Mouse (Mus musculus) megakaryocyte, embryonic 14.5 days (primary cell): ENCODE measurements at regions not wholly inside any gene's neighbourhood (a gene's known extent, or its start where the extent isn't known, plus 50 kb on each side); places are given as distances from the start of the nearest gene placed in this dataset.

ENCODE experiments used
- H3K27me3 ChIP-seq: replicated peaks from 2 replicates; pipeline ENCODE3; 2012; ENCODE audit warnings: inconsistent platforms
- H3K36me3 ChIP-seq: replicated peaks from 2 replicates; pipeline ENCODE3; 2012; ENCODE audit warnings: low read length, inconsistent platforms, mixed read lengths
- H3K4me1 ChIP-seq: 2 replicates; pipeline ENCODE4 v1.6.1; 2012; ENCODE audit warnings: inconsistent platforms
- H3K4me3 ChIP-seq: replicated peaks from 2 replicates; pipeline ENCODE3; 2012; ENCODE audit warnings: moderate library complexity, mild to moderate bottlenecking, inconsistent platforms
- H3K9me3 ChIP-seq: 2 replicates; pipeline ENCODE4 v1.6.1; 2012; ENCODE audit warnings: inconsistent platforms
- FLI1 ChIP-seq: IDR thresholded peaks from 2 replicates; pipeline ENCODE4 v1.6.1; 2012; ENCODE audit warnings: low read length, inconsistent platforms, mixed read lengths
- GATA1 ChIP-seq: IDR thresholded peaks from 3 replicates; pipeline ENCODE4 v1.6.1; 2012; ENCODE audit warnings: mixed read lengths, low read length, inconsistent platforms, borderline replicate concordance

DNA sequence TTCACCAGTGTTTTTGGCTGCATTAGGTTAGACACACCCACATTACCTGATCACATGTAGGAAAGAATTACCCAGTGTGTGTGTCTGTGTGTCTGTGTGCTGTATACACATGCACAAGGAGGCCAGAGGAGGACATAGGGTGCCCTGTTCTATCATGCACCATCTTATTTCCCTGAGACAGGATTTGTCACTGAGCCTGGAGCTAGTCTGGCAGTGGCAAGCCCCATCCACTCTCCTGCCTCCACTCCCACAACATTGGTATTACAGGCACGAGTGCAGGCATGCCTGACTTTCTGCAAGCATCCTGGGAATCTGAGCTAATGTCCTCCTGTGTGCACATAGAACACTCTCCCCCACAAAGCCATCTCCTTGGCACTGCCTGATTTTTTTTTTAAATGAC, 162.1 kb upstream of the Cops8 start:
- no peak overlapping the region for H3K4me3 ChIP-seq
- no peaks in the 10 kb centered on the region for H3K36me3 ChIP-seq
- H3K27me3 ChIP-seq = peaks cover 4% of the 10 kb centered on the region
- no peak for TF ChIP-seq GATA1
- TF ChIP-seq FLI1 = no peak
- H3K4me1 ChIP-seq = no peaks in the 10 kb centered on the region
- H3K9me3 ChIP-seq = no peaks in the 10 kb centered on the region

DNA sequence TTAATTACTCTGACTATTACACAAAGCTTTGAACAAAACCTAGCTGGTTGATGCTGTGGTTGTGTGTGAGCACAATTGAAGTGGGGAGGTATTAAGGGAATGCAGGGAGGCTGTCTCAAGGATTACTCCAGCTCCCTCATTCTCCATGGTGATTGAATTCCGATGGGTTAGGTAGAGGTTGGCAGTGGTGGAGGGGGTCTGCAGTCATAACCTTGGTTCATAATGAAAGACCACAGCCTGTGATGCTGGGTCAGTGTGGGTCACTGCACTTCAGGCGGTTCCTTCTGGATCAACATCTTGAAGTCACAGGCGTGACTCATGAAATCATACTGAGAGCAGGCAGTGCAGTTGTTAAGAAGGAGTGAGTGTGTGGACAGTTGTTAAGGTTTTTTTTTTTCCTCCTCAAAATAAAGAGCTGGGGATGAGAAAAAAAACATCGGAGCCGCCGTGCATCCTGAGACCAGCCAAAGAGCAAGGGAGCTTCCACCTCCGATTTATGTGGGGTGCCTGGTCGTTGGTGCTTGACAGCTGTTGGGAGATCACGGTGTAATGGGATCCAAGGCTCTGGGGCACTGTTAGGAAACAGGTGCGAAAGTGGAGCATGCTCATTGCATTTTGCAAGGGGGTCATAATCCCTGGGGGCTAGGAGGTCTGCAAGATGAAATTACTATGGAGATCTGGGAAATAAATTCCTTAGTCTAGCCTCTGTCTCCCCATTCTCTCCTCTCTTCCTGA, 161.5 kb upstream of the Cops8 start:
- Histone ChIP-seq H3K4me3 (no peak overlapping the region), H3K4me1 (no peaks in the 10 kb centered on the region), H3K36me3 (no peaks in the 10 kb centered on the region), H3K9me3 (no peaks in the 10 kb centered on the region), H3K27me3 (peaks cover 4% of the 10 kb centered on the region)
- TF ChIP-seq FLI1 = no peak
- TF ChIP-seq GATA1 = no peak

GRCm38 (mm10) chr1:90442250-90443240, 160.2 kb upstream of the Cops8 start:
- no peaks in the 10 kb centered on the region for H3K9me3 ChIP-seq
- no peak for TF ChIP-seq FLI1
- TF ChIP-seq GATA1 = no peak

DNA sequence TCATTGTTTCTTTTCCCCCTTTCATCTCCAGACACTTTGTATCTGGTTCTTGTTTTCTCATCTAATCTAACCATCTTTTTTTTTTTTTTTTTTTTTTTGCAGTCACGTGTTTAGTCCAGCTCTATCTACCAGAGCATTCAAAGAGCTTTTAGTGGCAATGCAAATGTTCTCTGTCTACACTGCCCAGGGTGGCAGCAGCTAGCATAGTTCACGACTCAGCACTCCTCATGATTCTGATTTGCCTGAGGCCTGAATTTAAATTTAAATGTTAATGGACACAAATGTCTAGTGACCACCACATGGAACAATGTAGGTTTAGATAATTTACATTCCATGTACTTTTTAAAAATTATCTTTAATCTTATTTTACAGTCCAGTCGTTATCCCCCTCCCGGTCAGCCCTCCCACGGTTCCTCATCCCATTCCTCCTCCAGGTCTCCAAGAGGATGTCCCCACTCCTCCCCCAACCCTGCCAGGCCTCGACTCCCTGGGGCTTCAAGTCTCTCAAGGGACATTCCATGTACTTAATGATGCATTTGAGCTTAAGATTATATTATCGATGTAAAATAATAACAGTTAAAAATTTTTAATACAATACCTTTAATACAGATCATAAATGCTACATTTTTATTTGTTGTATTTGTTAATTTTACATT, 153.1 kb upstream of the Cops8 start:
- no peaks in the 10 kb centered on the region for H3K36me3 ChIP-seq
- no peak overlapping the region for H3K4me3 ChIP-seq
- H3K4me1 ChIP-seq = no peaks in the 10 kb centered on the region
- H3K27me3 ChIP-seq = peaks cover 3% of the 10 kb centered on the region
- TF ChIP-seq FLI1 (no peak), GATA1 (no peak)
- H3K9me3 ChIP-seq = no peaks in the 10 kb centered on the region

More at GRCm38 (mm10) chr1:90442250-90443240, 160.2 kb upstream of the Cops8 start:
- Histone ChIP-seq H3K27me3 (peaks cover 4% of the 10 kb centered on the region), H3K36me3 (no peaks in the 10 kb centered on the region), H3K4me3 (no peak overlapping the region), H3K4me1 (no peaks in the 10 kb centered on the region)

DNA sequence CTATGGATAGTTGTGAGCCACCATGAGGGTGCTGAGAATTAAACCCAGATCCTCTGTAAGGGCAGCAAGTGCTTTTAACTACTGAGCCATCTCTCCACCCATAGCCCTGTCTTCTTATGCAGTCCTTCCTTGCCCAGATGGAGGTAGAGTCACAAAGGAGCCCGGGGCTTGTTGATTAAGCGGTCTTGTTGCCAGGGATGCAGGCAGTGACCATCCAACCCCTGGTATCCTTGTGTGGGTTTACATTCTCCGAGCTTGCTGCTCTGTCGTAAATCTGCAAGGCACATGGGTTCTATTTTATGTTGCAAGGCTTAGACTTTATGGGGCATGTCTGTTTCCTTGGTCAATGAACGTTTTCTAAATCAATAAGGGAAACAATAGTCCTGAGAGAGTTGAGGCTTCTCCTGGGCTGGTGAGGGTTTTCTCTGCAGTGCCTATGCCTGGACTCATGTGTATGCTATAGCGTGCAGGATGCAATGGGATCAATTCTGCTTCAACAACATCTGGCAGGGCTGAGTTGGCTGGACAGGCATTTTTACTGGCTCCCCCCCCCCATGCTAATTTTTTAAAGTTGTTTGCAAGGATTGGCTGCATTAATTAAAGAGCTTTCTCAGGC, 150.7 kb upstream of the Cops8 start:
- Histone ChIP-seq H3K4me1 (no peaks in the 10 kb centered on the region), H3K36me3 (no peaks in the 10 kb centered on the region), H3K27me3 (peaks cover 3% of the 10 kb centered on the region), H3K4me3 (no peak overlapping the region), H3K9me3 (no peaks in the 10 kb centered on the region)
- no peak for TF ChIP-seq GATA1

DNA sequence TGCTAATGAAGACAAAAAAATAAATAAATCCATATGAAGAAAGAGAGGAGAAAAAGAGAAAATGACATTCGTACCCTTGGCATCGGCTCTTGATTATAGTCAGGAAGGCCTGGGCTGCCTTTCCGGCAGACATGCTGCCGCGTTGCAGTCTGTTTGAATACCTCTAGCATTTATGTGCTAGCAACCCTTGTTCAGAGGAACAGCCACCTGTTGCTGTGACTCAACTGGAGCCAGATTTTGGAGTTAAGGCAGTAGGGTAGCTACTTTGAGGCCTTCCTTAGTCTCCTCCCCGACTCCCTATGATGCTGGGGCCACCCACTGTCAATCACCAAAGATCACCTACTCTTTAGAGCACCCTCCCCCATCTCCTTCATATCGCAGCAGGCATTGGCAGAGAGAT, 148.5 kb upstream of the Cops8 start:
- TF ChIP-seq FLI1 = no peak
- TF ChIP-seq GATA1 = no peak

GRCm38 (mm10) chr1:90457396-90457795, 145.4 kb upstream of the Cops8 start:
- Histone ChIP-seq H3K27me3 (no peaks in the 10 kb centered on the region), H3K36me3 (no peaks in the 10 kb centered on the region), H3K9me3 (no peaks in the 10 kb centered on the region; the same call in 1 of the 2 replicates), H3K4me1 (no peaks in the 10 kb centered on the region), H3K4me3 (no peak overlapping the region)
- TF ChIP-seq FLI1 (no peak), GATA1 (no peak)

More for the DNA sequence above, 148.5 kb upstream of the Cops8 start:
- no peaks in the 10 kb centered on the region for H3K9me3 ChIP-seq
- H3K27me3 ChIP-seq = peaks cover 3% of the 10 kb centered on the region
- H3K36me3 ChIP-seq = no peaks in the 10 kb centered on the region
- H3K4me3 ChIP-seq = no peak overlapping the region
- no peaks in the 10 kb centered on the region for H3K4me1 ChIP-seq

DNA sequence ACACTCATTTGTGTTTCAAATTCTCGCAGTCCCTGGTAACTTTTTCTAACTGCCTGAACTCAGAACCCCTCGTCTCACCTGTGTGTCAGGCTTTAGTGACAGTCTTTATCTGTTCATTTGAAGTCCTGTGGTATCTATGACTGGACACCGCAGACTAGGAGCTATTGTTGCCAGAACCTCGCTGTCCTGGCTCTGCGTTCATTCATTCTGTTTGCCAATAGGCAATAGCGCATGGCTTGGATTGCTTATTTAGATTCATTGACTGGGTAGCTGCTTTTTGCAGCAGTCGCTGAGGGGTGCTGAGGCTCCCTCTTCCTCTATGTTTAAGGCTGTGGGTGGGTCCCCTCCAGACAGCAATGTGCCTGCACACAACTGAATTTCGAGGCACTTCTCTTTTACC, 144.6 kb upstream of the Cops8 start:
- H3K4me3 ChIP-seq = no peak overlapping the region
- no peaks in the 10 kb centered on the region for H3K4me1 ChIP-seq
- no peaks in the 10 kb centered on the region; the same call in 1 of the 2 replicates for H3K9me3 ChIP-seq
- TF ChIP-seq GATA1 (no peak), FLI1 (no peak)
- H3K27me3 ChIP-seq = no peaks in the 10 kb centered on the region
- no peaks in the 10 kb centered on the region for H3K36me3 ChIP-seq

DNA sequence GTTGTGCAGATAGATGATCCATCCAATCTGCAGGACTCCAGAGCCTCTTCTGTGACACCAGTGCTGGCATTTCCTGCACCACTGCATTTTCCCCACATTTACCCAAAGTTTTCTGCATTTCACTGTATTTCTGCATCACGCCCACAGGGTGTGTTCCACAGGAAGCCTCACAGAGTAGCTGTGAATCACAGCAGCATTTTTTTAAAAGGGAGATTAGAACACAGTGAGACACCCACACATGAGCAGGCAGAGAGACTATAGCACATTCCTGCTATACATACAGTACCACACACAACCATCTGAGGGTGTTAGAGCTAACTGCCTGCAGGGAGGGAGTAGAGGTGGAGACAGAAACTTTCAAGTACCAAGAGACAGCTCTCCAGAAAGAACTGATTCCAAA, 141.1 kb upstream of the Cops8 start:
- H3K36me3 ChIP-seq = no peaks in the 10 kb centered on the region
- H3K4me1 ChIP-seq = no peaks in the 10 kb centered on the region
- H3K9me3 ChIP-seq = peaks cover 3% of the 10 kb centered on the region; the same call in 1 of the 2 replicates
- TF ChIP-seq FLI1 = no peak
- no peak for TF ChIP-seq GATA1
- H3K27me3 ChIP-seq = no peaks in the 10 kb centered on the region
- no peak overlapping the region for H3K4me3 ChIP-seq
